Mouse (Mus musculus) lung, adult 2 months (tissue): ENCODE results near the gene Olfr486.
"Not testable (repeated sequence)": the region's sequence is repeated elsewhere in the genome, so short reads cannot be mapped to it uniquely, and the experiment has no call there.

Experiments used
- CTCF ChIP-seq: fragments of 200-500 bp; IDR thresholded peaks from 2 replicates; pipeline ENCODE4 v1.5.1; 2011; ENCODE audit warnings: mild to moderate bottlenecking, low read length, control low read depth; ENCODE audit not compliant: insufficient read depth
- POLR2A ChIP-seq: fragments of 200-500 bp; IDR thresholded peaks from 2 replicates; pipeline ENCODE4 v1.6.1; 2011; ENCODE audit warnings: low read depth, mild to moderate bottlenecking, control low read depth, low read length, borderline replicate concordance; ENCODE audit errors: extremely low read depth

- not testable (repeated sequence) for TF ChIP-seq CTCF, POLR2A
Observed at GRCm38 (mm10) chr7:108192714-108193113, 20.2 kb upstream of the Olfr486 start.
